Mouse (Mus musculus) heart, adult 2 months (tissue): ENCODE results near the gene Kptn.

Source experiments
- CTCF ChIP-seq: fragments of 200-600 bp; IDR thresholded peaks from 2 replicates; pipeline ENCODE4 v1.8.1; 2022; ENCODE audit warnings: antibody characterized with exemption, mild to moderate bottlenecking, moderate library complexity
- POLR2A ChIP-seq: fragments of 200-500 bp; IDR thresholded peaks from 2 replicates; pipeline ENCODE4 v1.6.1; 2011; ENCODE audit warnings: mild to moderate bottlenecking, low read depth, low read length, control low read depth; ENCODE audit not compliant: insufficient read depth

- TF ChIP-seq POLR2A (no peak), CTCF (no peak)
Observed at GRCm38 (mm10) chr7:16172586-16173140, 53.0 kb downstream of the Kptn start.
